Mouse (Mus musculus) ES-E14 (cell line): ENCODE data around the gene Rasgef1b.

Source experiments
- CHD2 ChIP-seq: IDR thresholded peaks from 2 replicates; pipeline ENCODE4 v1.6.1; 2014; ENCODE audit warnings: mild to moderate bottlenecking, low read depth, low read length, inconsistent platforms
- HCFC1 ChIP-seq: IDR thresholded peaks from 2 replicates; pipeline ENCODE4 v1.6.1; 2012; ENCODE audit warnings: low read length, inconsistent platforms, borderline replicate concordance; ENCODE audit not compliant: insufficient read depth
- MAFK ChIP-seq: IDR thresholded peaks from 2 replicates; pipeline ENCODE4 v1.6.1; 2014; ENCODE audit warnings: mild to moderate bottlenecking, low read depth, low read length, inconsistent platforms; ENCODE audit not compliant: insufficient read depth
- ZC3H11A ChIP-seq: IDR thresholded peaks from 2 replicates; pipeline ENCODE4 v1.6.1; 2012; ENCODE audit warnings: low read depth, mild to moderate bottlenecking, inconsistent platforms, low read length, borderline replicate concordance
- ZNF384 ChIP-seq: IDR thresholded peaks from 2 replicates; pipeline ENCODE4 v1.6.1; 2012; ENCODE audit warnings: low read depth, low read length, inconsistent platforms

GRCm38 (mm10) chr5:99360531-99360930 is 368.3 kb downstream of the Rasgef1b start:
- TF ChIP-seq HCFC1 (no peak), CHD2 (no peak), ZC3H11A (no peak), ZNF384 (no peak), MAFK (no peak)
